Mouse (Mus musculus) ES-E14 (cell line): ENCODE data around the gene Hoxb1. TPM values are rescaled to one million over a fixed set of nuclear protein-coding genes. Genes with fewer than 3 reads are reported as not detected.
A peak's percentile ranks its signal among the peaks of the same experiment; 100 is the strongest.

Experiments used
- DNase-seq: peaks from one replicate; pipeline ENCODE4 v3.0.0-alpha.2; 2013; ENCODE audit warnings: low read depth, low spot score
- H3K27ac ChIP-seq: 2 replicates; pipeline ENCODE4 v1.5.1; 2012; ENCODE audit warnings: low read depth, mild to moderate bottlenecking, low read length, moderate library complexity, mixed read lengths; ENCODE audit not compliant: poor library complexity, insufficient read depth, severe bottlenecking
- H3K36me3 ChIP-seq: 2 replicates; pipeline ENCODE4 v1.6.1; 2012; ENCODE audit warnings: mild to moderate bottlenecking, low read length, moderate library complexity, mixed read lengths; ENCODE audit not compliant: control insufficient read depth, poor library complexity, insufficient read depth, severe bottlenecking
- H3K4me1 ChIP-seq, 2 experiments: fragments of 150-350 bp in 1 of 2; sonication (generic) in 1 of 2; 2 replicates each; pipeline ENCODE4 v1.6.1; 2012; ENCODE audit warnings: low read length in 2 of 2, mild to moderate bottlenecking in 1 of 2, mixed read lengths in 1 of 2; ENCODE audit not compliant: control insufficient read depth in 2 of 2, insufficient read depth in 2 of 2, poor library complexity in 1 of 2
- H3K4me3 ChIP-seq, 2 experiments: fragments of 150-350 bp in 1 of 2; sonication (generic) in 1 of 2; 2 replicates each; pipeline ENCODE4 v1.5.1; 2012; ENCODE audit warnings: low read length in 2 of 2, low read depth in 1 of 2, mild to moderate bottlenecking in 1 of 2, mixed read lengths in 1 of 2; ENCODE audit not compliant: insufficient read depth in 1 of 2, poor library complexity in 1 of 2, severe bottlenecking in 1 of 2
- H3K9ac ChIP-seq: 2 replicates; pipeline ENCODE4 v1.6.1; 2012; ENCODE audit warnings: low read depth, mild to moderate bottlenecking, low read length, mixed read lengths; ENCODE audit not compliant: poor library complexity, insufficient read depth, severe bottlenecking
- H3K9me3 ChIP-seq: fragments of 150-350 bp; sonication (generic); 2 replicates; pipeline ENCODE4 v1.6.1; 2012; ENCODE audit warnings: low read depth, mild to moderate bottlenecking, low read length; ENCODE audit not compliant: control insufficient read depth, insufficient read depth
- CHD2 ChIP-seq: IDR thresholded peaks from 2 replicates; pipeline ENCODE4 v1.6.1; 2014; ENCODE audit warnings: mild to moderate bottlenecking, low read depth, low read length, inconsistent platforms
- HCFC1 ChIP-seq: IDR thresholded peaks from 2 replicates; pipeline ENCODE4 v1.6.1; 2012; ENCODE audit warnings: low read length, inconsistent platforms, borderline replicate concordance; ENCODE audit not compliant: insufficient read depth
- MAFK ChIP-seq: IDR thresholded peaks from 2 replicates; pipeline ENCODE4 v1.6.1; 2014; ENCODE audit warnings: mild to moderate bottlenecking, low read depth, low read length, inconsistent platforms; ENCODE audit not compliant: insufficient read depth
- ZC3H11A ChIP-seq: IDR thresholded peaks from 2 replicates; pipeline ENCODE4 v1.6.1; 2012; ENCODE audit warnings: low read depth, mild to moderate bottlenecking, inconsistent platforms, low read length, borderline replicate concordance
- ZNF384 ChIP-seq: IDR thresholded peaks from 2 replicates; pipeline ENCODE4 v1.6.1; 2012; ENCODE audit warnings: low read depth, low read length, inconsistent platforms
- in situ Hi-C, 2 experiments: fragments of 600-800 bp; cut with MboI; formaldehyde crosslinking; loops; one replicate each; pipeline ENCODE4 v1.15.1; 2025; ENCODE audit warnings: low sequenced_read_pairs in 2 of 2, inconsistent platforms in 1 of 2; ENCODE audit not compliant: unreplicated experiment in 2 of 2
- total RNA-seq: library from RNA; depleted of rRNA; stranded (reverse); fragments of 300-350 nt; gene quantifications from 2 replicates; pipeline ENCODE4 v1.2.3, GENCODE M21; 2012

The Hoxb1 gene
- total RNA-seq, 1 experiment, result 0.49 TPM

GRCm38 (mm10) chr11:96343206-96343745 lies 22.3 kb upstream of the Hoxb1 start:
- Histone ChIP-seq H3K9me3 (no peaks in the 10 kb centered on the region), H3K4me3 (no peak overlapping the region), H3K36me3 (no peaks in the 10 kb centered on the region), H3K27ac (no peak overlapping the region), H3K4me1 (peaks cover 0 to 10% of the 10 kb centered on the region in 2 experiments; a peak in 1 of 4 replicates), H3K9ac (no peak overlapping the region)
- no peak for DNase-seq
- TF ChIP-seq CHD2 (no peak), HCFC1 (no peak)
- in situ Hi-C loops, result no loop called here

- peaks cover 0 to 10% of the 10 kb centered on the region in 2 experiments; a peak in 1 of 4 replicates for H3K4me1 ChIP-seq
- DNase-seq, result no peak
- H3K36me3 ChIP-seq, result no peaks in the 10 kb centered on the region
- no peaks in the 10 kb centered on the region for H3K9me3 ChIP-seq
- H3K27ac ChIP-seq, result no peak overlapping the region
- no peak overlapping the region for H3K9ac ChIP-seq
- in situ Hi-C loops, result no loop called here
- H3K4me3 ChIP-seq, result peak overlapping the region in 1 of 2 experiments; percentile 32; a peak in 1 of 4 replicates
- no peak for TF ChIP-seq CHD2
Measured at GRCm38 (mm10) chr11:96344061-96344877, 21.3 kb upstream of the Hoxb1 start.

- Histone ChIP-seq H3K9me3 (no peaks in the 10 kb centered on the region), H3K9ac (no peak overlapping the region), H3K27ac (no peak overlapping the region), H3K36me3 (no peaks in the 10 kb centered on the region), H3K4me3 (no peak overlapping the region), H3K4me1 (peaks cover 0 to 10% of the 10 kb centered on the region in 2 experiments; a peak in 1 of 4 replicates)
- in situ Hi-C loops, result no loop called here
- TF ChIP-seq ZNF384, result no peak
- TF ChIP-seq MAFK, result no peak
- no peak for TF ChIP-seq HCFC1
- no peak for TF ChIP-seq CHD2
- TF ChIP-seq ZC3H11A, result no peak
- DNase-seq, result no peak
Measured at GRCm38 (mm10) chr11:96344878-96345159, 20.7 kb upstream of the Hoxb1 start.

DNA sequence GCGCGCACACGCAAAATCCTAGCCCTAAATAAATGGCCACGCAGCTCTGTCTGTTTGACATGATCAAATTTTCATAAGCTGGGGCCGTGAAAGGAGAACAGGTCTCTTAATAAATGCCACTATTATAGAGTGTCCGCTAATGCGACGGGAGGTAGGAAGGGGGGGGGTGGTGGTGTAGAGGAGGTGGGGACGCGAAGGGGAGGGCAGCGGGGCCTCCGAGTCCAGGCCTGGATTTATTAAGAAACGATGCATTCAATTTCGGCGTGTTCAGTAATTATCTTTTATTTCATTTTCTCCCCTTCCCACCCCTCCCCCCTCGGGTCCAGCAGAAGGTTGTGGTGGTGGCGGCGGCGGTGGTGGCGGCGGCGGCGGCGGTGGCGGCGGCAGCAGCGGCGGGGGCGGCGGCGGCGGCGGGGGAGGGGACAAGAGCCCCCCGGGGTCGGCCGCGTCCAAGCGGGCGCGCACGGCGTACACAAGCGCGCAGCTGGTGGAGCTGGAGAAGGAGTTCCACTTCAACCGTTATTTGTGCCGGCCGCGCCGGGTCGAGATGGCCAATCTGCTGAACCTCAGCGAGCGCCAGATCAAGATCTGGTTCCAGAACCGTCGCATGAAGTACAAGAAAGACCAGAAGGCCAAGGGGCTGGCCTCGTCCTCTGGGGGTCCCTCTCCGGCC lies 20.2 kb upstream of the Hoxb1 start:
- peak overlapping the region; percentile 14 to 32; a peak in 2 of 4 replicates for H3K4me3 ChIP-seq
- in situ Hi-C loops, result no loop called here
- no peak overlapping the region for H3K27ac ChIP-seq
- TF ChIP-seq ZC3H11A (no peak), CHD2 (no peak), HCFC1 (no peak), MAFK (no peak), ZNF384 (no peak)
- no peak overlapping the region for H3K9ac ChIP-seq
- peaks cover 0 to 10% of the 10 kb centered on the region in 2 experiments; a peak in 1 of 4 replicates for H3K4me1 ChIP-seq
- H3K9me3 ChIP-seq, result no peaks in the 10 kb centered on the region
- no peaks in the 10 kb centered on the region for H3K36me3 ChIP-seq
- no peak for DNase-seq
